Mouse (Mus musculus) heart, embryonic 10.5 days (tissue): ENCODE data around the gene Optn. TPM values are rescaled to one million over a fixed set of nuclear protein-coding genes. Genes with fewer than 3 reads are reported as not detected.

Experiments used
- DNase-seq: peaks from one replicate; pipeline ENCODE4 v3.0.0-alpha.2; 2017; ENCODE audit warnings: low spot score
- H3K27ac ChIP-seq: fragments of 300-500 bp; sonication (generic); 2 replicates; pipeline ENCODE4 v1.5.1; 2016; ENCODE audit warnings: mild to moderate bottlenecking
- H3K27me3 ChIP-seq: fragments of 300-500 bp; sonication (generic); 2 replicates; pipeline ENCODE4 v1.6.1; 2016; ENCODE audit warnings: mild to moderate bottlenecking; ENCODE audit not compliant: poor library complexity, insufficient read depth, severe bottlenecking
- H3K36me3 ChIP-seq: fragments of 300-500 bp; sonication (generic); 2 replicates; pipeline ENCODE4 v1.6.1; 2016; ENCODE audit warnings: mild to moderate bottlenecking, moderate library complexity
- H3K4me1 ChIP-seq: fragments of 300-500 bp; sonication (generic); 2 replicates; pipeline ENCODE4 v1.6.1; 2016; ENCODE audit warnings: mild to moderate bottlenecking
- H3K4me3 ChIP-seq: fragments of 300-500 bp; sonication (generic); 2 replicates; pipeline ENCODE4 v1.5.1; 2016; ENCODE audit warnings: mild to moderate bottlenecking, moderate library complexity
- H3K9me3 ChIP-seq: fragments of 300-500 bp; sonication (generic); 2 replicates; pipeline ENCODE4 v1.6.1; 2016; ENCODE audit warnings: mild to moderate bottlenecking, moderate library complexity
- WGBS: fragments of 180-500 bp; shearing (Covaris S2); methylation state at CpG from one replicate; pipeline ENCODE4 v1.1.7; 2016; 5-methylcytosine and 5-hydroxymethylcytosine counted together
- polyA plus RNA-seq: library from polyadenylated mRNA; unstranded; fragments of >200 nt; fragmentation: Nextera tagmentation; extraction: Ambion mirVana; gene quantifications from 2 replicates; pipeline ENCODE4 v1.2.1, GENCODE M21; 2016

Gene Optn
- polyA plus RNA-seq, 1 experiment from 2014 or later: 10.0 TPM

DNA sequence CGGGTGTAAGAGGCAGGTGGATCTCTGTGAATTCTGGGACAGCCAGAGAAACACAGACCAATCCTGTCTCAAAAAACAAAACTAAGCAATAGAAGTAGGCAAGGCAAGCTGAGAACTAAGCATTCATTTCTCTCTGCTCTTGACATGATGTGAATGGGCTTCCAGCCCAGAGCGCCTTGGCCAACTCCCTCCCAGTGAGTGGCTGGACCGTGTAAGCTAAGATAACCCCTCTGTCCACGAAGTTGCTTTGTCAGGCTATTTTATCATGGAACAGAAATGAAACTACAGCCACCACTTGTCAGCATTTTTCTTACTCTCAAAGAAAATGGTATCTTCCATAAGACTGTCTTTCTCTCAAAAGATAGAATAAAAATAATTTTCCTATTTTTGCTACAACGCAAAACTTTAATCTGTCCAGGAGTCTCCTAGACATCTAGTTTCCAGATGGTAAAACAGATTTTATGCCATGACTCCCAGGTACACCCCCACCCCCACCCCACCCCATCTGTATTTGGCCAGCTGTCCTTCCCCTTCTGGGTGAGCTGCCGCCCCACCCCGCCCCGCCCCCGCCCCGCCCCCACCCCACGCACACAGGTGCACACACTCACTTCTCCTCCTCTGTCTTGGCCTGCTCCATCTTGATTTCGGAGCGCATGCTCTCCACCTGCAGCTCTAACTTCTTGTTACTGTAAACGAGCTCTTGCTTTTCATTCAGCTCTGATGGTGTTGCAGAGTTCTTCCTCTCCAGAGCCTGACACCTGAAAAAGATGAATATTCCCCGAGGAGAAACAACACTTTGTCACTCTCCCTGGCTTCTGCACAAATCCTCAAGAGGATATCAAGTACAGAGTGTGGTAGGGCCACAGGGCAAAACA is 30.1 kb downstream of the Optn start:
- no peaks in the 10 kb centered on the region for H3K4me1 ChIP-seq
- DNase-seq: no peak
- no peak overlapping the region for H3K4me3 ChIP-seq
- no peaks in the 10 kb centered on the region for H3K9me3 ChIP-seq
- 58% methylated on average over 15 of the region's 15 CpGs for WGBS
- no peaks in the 10 kb centered on the region for H3K36me3 ChIP-seq
- no peak overlapping the region for H3K27ac ChIP-seq
- no peaks in the 10 kb centered on the region for H3K27me3 ChIP-seq

DNA sequence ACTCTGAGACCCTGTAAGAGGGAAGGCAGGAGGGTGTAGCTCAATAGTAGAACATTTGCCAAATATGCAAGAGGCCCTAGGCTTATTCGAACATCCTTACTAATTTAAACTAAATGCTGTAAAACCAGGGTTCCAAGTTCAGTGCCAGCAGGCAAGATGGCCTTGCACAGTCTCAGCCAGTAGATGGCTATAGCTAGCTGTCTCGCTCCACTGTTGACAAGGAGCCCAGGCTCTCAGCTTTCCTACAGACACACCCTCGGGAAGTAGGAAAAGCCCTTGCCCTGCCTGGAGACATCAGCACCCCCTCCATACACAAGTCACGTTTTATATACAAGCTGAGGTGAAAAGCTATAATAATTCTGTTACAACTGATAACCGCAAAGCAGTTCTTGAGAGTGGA is 31.2 kb downstream of the Optn start:
- no peak for DNase-seq
- Histone ChIP-seq H3K4me1 (0 out of 2 replicates have a peak, but pooled peaks cover 5% of the 10 kb centered on the region), H3K36me3 (no peaks in the 10 kb centered on the region), H3K27ac (no peak overlapping the region), H3K9me3 (no peaks in the 10 kb centered on the region), H3K27me3 (no peaks in the 10 kb centered on the region), H3K4me3 (no peak overlapping the region)
- 67% methylated on average over 5 of the region's 5 CpGs for WGBS

DNA sequence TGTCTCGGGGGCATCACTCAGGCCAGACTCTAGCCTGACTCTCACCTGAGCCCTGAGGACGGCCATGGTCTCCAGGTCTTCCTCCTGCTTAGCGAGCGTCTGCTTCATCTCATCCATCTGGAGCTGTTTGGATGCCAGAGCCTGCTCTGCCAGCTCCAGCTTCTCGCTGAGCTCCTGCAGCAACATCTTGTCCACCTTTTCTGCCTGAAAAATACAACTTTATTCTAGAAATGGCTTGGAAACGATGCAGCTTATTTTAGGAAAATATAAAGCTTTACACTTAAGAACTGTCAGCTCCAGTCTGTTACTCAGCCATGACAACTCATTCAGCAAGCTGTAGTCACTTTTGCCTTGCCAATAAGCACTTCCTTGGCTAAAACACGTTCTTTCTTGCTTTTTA is 32.6 kb downstream of the Optn start:
- no peak for DNase-seq
- no peaks in the 10 kb centered on the region for H3K9me3 ChIP-seq
- H3K4me3 ChIP-seq: no peak overlapping the region
- WGBS: 74% methylated on average over 7 of the region's 7 CpGs
- H3K4me1 ChIP-seq: 0 out of 2 replicates have a peak, but pooled peaks cover 5% of the 10 kb centered on the region
- H3K27ac ChIP-seq: no peak overlapping the region
- no peaks in the 10 kb centered on the region for H3K27me3 ChIP-seq
- no peaks in the 10 kb centered on the region for H3K36me3 ChIP-seq

DNA sequence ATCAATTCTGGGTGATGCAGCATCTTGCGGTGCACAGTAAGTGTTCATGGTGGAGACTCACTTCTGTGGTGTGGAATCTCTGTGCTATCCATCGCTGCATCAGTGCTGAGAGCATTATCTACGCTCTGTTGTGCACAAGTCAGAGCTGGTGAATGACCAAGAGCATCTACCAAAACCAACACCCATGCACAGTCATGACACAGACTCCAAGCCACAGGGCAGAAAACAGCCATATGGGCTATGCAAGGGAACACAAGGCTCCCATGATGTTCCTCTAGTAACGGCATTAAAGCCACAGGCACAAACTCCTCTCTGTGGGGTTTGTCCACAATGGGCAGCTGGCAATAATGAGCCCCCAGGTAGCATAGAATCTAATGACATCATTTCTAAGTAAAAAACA is 34.0 kb downstream of the Optn start:
- WGBS: 94% methylated on average over 4 of the region's 4 CpGs
- no peak for DNase-seq

DNA sequence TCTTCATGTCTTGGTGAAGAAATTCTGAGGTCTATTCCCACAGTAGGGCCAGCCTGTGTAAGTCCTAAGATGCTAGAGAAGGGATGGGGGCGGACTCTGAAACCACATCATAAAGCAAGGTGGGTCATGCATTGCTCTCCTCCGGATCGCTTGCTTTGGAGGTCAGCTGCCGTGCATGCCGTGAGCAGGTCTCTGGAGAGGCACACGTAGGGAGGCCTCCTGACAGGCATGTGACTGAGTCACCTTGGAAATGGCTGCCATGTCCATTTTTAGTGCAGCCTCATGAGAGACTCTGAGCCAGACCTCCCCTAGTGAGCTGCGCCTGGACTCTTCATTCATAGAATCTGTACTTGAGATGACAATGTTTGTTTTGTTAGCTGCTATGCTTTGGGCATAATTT is 35.8 kb downstream of the Optn start:
- WGBS: 79% methylated on average over 7 of the region's 7 CpGs
- H3K4me1 ChIP-seq: peaks cover 10% of the 10 kb centered on the region; the same call in 1 of the 2 replicates

More for the DNA sequence above, 34.0 kb downstream of the Optn start:
- no peaks in the 10 kb centered on the region for H3K27me3 ChIP-seq
- H3K36me3 ChIP-seq: no peaks in the 10 kb centered on the region
- H3K4me1 ChIP-seq: 0 out of 2 replicates have a peak, but pooled peaks cover 5% of the 10 kb centered on the region
- H3K9me3 ChIP-seq: no peaks in the 10 kb centered on the region
- H3K27ac ChIP-seq: no peak overlapping the region
- no peak overlapping the region for H3K4me3 ChIP-seq

DNA sequence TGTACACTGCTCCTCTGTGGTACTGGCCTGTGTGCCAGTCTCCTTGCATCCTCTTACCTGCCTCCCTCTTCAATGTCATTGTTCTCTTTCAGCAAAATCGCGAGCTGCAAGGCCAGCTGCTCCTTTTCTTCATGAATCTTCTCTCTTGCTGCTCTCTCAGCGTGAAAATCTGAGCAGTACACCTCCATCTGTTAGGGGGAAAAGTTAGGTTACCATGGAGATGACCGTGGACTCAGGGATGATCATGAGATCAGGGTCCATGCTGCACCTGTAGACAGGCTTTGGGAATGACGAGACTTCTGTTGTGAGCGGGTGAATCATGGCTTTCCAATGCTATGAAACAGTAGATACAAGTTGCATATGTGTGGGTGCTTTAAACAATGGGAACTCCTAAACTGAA is 36.8 kb downstream of the Optn start:
- Histone ChIP-seq H3K4me3 (no peak overlapping the region), H3K36me3 (no peaks in the 10 kb centered on the region), H3K27ac (no peak overlapping the region), H3K4me1 (peaks cover 10% of the 10 kb centered on the region; the same call in 1 of the 2 replicates), H3K27me3 (no peaks in the 10 kb centered on the region), H3K9me3 (no peaks in the 10 kb centered on the region)
- WGBS: 78% methylated on average over 6 of the region's 6 CpGs
- DNase-seq: no peak

More for the DNA sequence above, 35.8 kb downstream of the Optn start:
- no peaks in the 10 kb centered on the region for H3K27me3 ChIP-seq
- 0 out of 2 replicates have a peak overlapping the region, but pooled peaks have one; percentile 17 for H3K27ac ChIP-seq
- H3K36me3 ChIP-seq: no peaks in the 10 kb centered on the region
- no peak overlapping the region for H3K4me3 ChIP-seq
- no peak for DNase-seq
- no peaks in the 10 kb centered on the region for H3K9me3 ChIP-seq

DNA sequence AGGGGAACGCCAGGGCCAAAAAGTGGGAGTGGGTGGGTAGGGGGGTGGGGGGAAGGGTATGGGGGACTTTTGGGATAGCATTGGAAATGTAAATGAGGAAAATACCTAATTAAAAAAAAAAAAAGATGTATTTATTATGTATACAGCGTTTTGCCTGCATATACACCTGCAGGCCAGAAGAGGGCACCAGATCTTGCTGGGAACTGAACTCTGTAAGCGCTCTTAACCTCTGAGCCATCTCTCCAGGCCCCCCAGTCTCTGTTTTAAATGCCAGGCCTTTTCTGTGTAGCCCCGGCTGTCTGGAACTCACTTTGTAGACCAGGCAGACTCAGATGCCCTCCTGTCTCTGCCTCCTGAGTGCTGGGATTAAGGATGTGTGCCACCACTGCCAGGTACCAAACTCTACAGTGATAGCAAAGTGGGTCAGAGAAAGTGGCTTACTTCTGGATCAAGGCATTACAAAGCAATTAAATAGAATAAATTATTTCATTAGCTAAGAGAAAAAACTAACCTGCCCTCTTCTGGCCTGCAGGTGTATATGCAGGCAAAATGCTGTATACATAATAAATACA is 38.6 kb downstream of the Optn start:
- Histone ChIP-seq H3K36me3 (no peaks in the 10 kb centered on the region), H3K4me1 (peaks cover 10% of the 10 kb centered on the region; the same call in 1 of the 2 replicates), H3K4me3 (no peak overlapping the region), H3K27me3 (no peaks in the 10 kb centered on the region), H3K9me3 (no peaks in the 10 kb centered on the region), H3K27ac (no peak overlapping the region)
- no peak for DNase-seq
- WGBS: 46% methylated on average over 4 of the region's 4 CpGs

DNA sequence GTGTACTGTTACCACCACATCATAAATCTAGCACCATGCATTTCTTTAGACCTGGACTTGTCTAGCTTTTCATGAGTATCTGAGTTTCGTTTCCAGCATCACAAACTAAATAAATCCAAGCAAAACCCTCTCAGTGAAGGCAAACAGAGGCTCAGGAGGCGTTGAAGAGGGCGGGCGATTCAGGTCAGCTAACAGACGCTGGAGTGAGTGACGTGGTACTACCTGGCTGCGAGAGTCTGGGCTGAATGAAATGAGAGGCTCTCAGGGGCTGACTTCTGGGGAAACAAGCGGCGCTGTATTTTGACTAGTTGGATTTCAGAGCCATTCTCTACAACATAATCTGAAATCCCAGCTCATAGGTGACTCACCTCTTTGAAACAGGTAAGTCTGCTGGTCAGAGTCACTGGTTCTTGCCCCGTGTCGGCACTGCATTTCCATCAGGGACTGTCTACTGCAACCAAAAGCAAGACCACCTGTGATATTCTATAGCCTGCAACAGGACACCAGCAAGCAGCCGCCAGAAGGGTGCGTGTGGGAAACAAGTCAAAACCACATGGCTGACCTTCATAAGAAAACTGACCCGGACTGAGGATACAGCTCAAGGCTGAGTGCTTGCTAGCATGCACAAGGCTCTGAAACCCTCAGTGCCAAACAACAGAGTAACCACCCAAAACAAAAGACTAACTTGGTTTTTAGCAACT is 40.0 kb downstream of the Optn start:
- Histone ChIP-seq H3K27ac (no peak overlapping the region), H3K27me3 (no peaks in the 10 kb centered on the region), H3K4me1 (peaks cover 10% of the 10 kb centered on the region; the same call in 1 of the 2 replicates), H3K9me3 (no peaks in the 10 kb centered on the region), H3K36me3 (no peaks in the 10 kb centered on the region), H3K4me3 (no peak overlapping the region)
- no peak for DNase-seq
- 74% methylated on average over 14 of the region's 14 CpGs for WGBS

DNA sequence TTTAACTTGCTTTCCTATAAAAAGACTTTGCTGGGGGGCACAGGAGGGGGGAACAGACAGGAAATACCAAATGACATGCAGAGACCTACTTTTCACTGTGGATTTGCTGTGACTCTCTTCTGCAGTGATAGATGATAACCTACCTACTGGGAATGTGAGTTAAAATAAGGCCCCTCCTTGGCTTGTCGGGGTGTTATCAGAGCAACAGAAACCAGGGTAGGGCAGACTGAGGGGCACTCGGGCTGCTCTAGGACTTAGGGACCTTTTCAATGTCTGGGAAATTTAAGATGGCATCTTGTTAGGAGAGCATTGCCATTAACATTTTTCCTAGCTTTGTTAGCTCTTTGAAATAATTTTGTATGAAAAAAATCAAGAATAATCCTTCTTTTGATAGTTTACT is 40.6 kb downstream of the Optn start:
- Histone ChIP-seq H3K27me3 (no peaks in the 10 kb centered on the region), H3K36me3 (no peaks in the 10 kb centered on the region), H3K4me3 (no peak overlapping the region), H3K9me3 (no peaks in the 10 kb centered on the region), H3K27ac (no peak overlapping the region), H3K4me1 (peaks cover 9% of the 10 kb centered on the region; the same call in 1 of the 2 replicates)
- 28% methylated on average over 2 of the region's 2 CpGs for WGBS
- no peak for DNase-seq

DNA sequence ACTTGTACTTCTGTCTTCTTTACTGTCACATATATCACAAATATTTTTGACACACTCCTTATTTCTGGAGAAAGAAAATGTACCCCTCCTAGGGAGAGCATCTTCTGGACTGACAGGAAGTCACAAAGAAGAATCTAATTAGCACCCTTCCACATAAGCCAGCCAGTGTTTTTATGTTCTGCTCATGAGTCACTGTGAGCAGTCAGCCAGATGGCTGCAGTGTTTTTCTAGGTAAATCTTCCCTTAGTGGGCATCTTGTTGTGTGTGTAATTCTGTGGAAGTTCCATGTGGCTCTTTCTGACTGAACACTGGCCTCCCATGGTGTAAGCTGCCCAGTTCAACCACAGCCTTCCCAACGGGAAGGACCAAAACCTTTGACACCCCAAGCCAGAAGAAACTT is 44.1 kb downstream of the Optn start:
- H3K27me3 ChIP-seq: no peaks in the 10 kb centered on the region
- H3K27ac ChIP-seq: no peak overlapping the region
- no peak overlapping the region for H3K4me3 ChIP-seq
- peaks cover 5% of the 10 kb centered on the region; the same call in 1 of the 2 replicates for H3K4me1 ChIP-seq
- no peaks in the 10 kb centered on the region for H3K36me3 ChIP-seq
- no peaks in the 10 kb centered on the region for H3K9me3 ChIP-seq
- DNase-seq: no peak
- 68% methylated on average over 1 of the region's 1 CpGs for WGBS

DNA sequence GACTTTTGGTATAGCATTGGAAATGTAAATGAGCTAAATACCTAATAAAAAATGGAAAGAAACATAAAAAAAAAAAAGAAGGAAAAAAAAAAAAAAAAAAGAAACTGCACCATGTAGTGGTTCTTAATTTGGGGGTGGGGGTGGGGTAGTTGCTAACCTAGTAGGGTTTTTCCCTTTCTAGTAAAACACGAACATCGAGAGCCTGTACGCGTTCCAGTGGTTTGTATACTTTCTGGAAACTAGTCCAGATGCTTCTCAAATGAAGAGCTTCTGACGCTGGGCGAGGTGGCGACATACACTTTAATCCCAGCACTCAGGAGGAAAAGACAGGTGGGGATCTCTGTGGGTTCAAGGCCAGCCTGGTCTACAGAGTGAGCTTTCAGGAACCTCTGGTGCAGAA is 46.9 kb downstream of the Optn start:
- H3K27ac ChIP-seq: no peak overlapping the region
- no peaks in the 10 kb centered on the region for H3K36me3 ChIP-seq
- WGBS: 93% methylated on average over 7 of the region's 7 CpGs
- no peaks in the 10 kb centered on the region for H3K27me3 ChIP-seq
- H3K9me3 ChIP-seq: no peaks in the 10 kb centered on the region
- peaks cover 2% of the 10 kb centered on the region; the same call in 1 of the 2 replicates for H3K4me1 ChIP-seq
- DNase-seq: no peak
- H3K4me3 ChIP-seq: no peak overlapping the region

DNA sequence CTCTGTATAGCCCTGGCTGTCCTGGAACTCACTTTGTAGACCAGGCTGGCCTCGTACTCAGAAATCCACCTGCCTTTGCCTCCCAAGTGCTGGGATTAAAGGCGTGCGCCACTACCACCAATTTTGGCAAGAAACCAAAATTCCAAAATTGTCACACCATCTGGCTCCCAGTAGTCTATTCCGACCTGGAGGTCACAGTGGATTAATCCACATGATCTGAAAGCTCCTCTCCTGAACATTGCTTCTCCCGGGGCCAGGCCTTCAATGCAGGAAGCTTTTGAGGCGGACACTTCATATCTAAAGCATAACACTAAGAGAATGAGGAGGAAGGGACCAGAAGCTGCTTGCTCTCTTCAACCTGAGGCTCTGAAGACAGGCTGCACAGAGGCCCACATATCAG is 48.3 kb downstream of the Optn start:
- Histone ChIP-seq H3K9me3 (no peaks in the 10 kb centered on the region), H3K27me3 (no peaks in the 10 kb centered on the region), H3K4me1 (peaks cover 9% of the 10 kb centered on the region; the same call in 1 of the 2 replicates), H3K27ac (no peak overlapping the region), H3K36me3 (peaks cover 3% of the 10 kb centered on the region; the same call in 1 of the 2 replicates), H3K4me3 (no peak overlapping the region)
- WGBS: 81% methylated on average over 6 of the region's 6 CpGs
- no peak for DNase-seq

DNA sequence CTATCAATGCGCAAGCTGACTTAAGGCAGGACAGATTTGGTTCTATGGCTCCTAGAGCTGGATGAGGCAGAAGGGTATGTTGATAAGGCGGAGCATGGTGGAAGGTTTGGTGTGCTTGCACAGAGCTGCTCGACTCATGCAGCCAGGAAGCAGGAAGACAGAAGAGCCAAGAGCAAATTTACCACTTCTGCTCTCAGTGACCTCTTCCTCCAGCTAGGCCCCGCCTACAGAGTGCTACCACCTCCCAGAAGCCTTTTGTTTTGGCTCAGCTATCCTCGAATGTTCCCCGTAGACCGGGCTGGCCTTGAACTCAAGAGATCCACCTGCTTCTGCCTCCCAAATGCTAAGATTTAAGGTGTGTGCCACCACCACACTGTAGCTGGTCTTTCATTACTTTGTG is 49.2 kb downstream of the Optn start:
- DNase-seq: no peak
- H3K4me3 ChIP-seq: no peak overlapping the region
- 72% methylated on average over 7 of the region's 7 CpGs for WGBS

More for the DNA sequence above, 49.2 kb downstream of the Optn start:
- H3K27me3 ChIP-seq: no peaks in the 10 kb centered on the region
- no peaks in the 10 kb centered on the region for H3K9me3 ChIP-seq
- peaks cover 9% of the 10 kb centered on the region; the same call in 1 of the 2 replicates for H3K4me1 ChIP-seq
- no peak overlapping the region for H3K27ac ChIP-seq
- H3K36me3 ChIP-seq: peaks cover 9% of the 10 kb centered on the region; the same call in 1 of the 2 replicates
